Mouse (Mus musculus) heart, postnatal 10 days (tissue): ENCODE results near the gene Olfr557. TPM values are rescaled to one million over a fixed set of nuclear protein-coding genes. Genes with fewer than 3 reads are reported as not detected.
A peak's percentile ranks its signal among the peaks of the same experiment; 100 is the strongest.

Experiments used
- DNase-seq, 2 experiments: peaks; one replicate each; pipeline ENCODE4 v3.0.0; 2021
- intact Hi-C: fragments of 180-260 bp; cut with DNase I; formaldehyde crosslinking; loops from one replicate; pipeline ENCODE4 v1.15.1; 2025
- total RNA-seq, 2 experiments: library from RNA; stranded (reverse); gene quantifications; 2 replicates each; pipeline ENCODE4 v1.2.3; 2021

Olfr557 gene
- not detected for total RNA-seq

GRCm38 (mm10) chr7:102695358-102696125 is at the start of gene Olfr557:
Gene Olfr557, plus strand, starts transcription at chr7:102695910.
- intact Hi-C loops: loop anchor here (10.0 kb wide), 1 partner anchor 219 kb away; the partner anchor contains the start of gene Olfr571
- DNase-seq: peak; percentile 36 to 71

DNA sequence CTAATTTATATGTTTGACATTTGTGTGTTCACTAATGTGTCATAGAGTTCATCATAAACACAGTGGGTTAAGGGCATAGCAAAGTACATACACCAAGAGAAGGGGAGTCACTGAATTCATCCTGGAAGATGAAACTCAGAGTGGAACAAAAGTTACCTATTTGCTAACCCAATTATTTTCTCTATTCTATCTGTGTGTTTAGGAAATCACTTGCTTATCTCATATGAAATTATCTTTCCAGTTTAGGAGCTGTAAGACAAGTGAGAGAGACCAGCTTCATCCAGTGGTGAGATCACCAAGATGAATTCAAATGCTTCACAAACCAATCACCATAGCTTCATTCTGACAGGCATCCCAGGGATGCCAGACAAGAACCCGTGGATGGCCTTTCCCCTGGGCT is 37.2 kb upstream of the Olfr557 start, which contains the start of gene Olfr555:
Gene Olfr555, plus strand, starts transcription at position 301 of the 400 bp plus-strand sequence.
- intact Hi-C loops: no loop called here
- no peak for DNase-seq

DNA sequence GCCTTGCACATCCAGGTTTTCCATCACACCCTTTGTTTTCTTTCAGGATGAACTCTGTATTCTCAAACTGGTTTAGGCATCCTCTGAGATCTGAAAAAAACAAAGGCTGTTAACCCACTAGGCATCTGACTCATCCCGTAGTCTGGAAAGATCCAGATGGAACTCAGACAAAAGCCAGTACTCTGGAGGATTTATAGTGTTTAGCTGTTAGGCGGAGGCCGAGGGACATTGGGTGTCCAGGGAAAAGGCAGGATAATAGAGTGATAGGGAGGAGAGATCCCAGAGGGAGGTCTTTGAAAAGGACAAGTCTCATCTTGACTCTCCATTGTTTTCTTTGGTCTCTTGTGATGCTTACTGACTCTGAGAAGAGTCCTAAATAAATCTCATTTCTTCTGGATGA is 31.1 kb upstream of the Olfr557 start, which contains the start of gene Olfr556:
Gene Olfr556, plus strand, starts transcription at position 301 of the 400 bp plus-strand sequence.
- intact Hi-C loops: loop anchor here (2.0 to 10.0 kb wide), 2 partner anchors 90 to 254 kb away; partner anchors contain the start of genes Olfr560 and Olfr78
- no peak for DNase-seq

GRCm38 (mm10) chr7:102665378-102665777 is 30.3 kb upstream of the Olfr557 start:
- intact Hi-C loops: loop anchor here (2.0 to 10.0 kb wide), 2 partner anchors 89 to 253 kb away; partner anchors contain the start of genes Olfr560 and Olfr78

GRCm38 (mm10) chr7:102676225-102676624 is 19.5 kb upstream of the Olfr557 start:
- intact Hi-C loops: no loop called here
- no peak for DNase-seq

More at GRCm38 (mm10) chr7:102665378-102665777, 30.3 kb upstream of the Olfr557 start:
- peak in 1 of 2 experiments; percentile 26 for DNase-seq

DNA sequence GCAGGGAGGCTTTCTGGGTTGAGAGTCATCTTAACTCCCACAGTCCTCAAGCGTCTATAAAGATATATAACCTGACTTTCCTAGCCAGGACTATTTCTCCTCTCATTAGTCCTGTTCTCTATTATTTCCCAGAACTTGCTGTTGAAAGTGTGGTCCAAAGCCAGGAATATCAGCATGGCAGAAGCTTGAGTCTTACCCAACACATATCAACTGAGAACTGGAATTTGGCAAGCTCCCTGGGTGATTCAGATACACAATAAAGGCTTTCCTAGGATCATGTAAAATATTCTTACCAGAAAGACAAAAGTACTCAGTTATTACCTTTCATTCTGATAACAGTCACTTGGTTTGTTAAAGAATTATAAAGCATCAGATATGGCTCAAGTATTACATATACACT is 13.8 kb upstream of the Olfr557 start:
- intact Hi-C loops: no loop called here
- no peak for DNase-seq

DNA sequence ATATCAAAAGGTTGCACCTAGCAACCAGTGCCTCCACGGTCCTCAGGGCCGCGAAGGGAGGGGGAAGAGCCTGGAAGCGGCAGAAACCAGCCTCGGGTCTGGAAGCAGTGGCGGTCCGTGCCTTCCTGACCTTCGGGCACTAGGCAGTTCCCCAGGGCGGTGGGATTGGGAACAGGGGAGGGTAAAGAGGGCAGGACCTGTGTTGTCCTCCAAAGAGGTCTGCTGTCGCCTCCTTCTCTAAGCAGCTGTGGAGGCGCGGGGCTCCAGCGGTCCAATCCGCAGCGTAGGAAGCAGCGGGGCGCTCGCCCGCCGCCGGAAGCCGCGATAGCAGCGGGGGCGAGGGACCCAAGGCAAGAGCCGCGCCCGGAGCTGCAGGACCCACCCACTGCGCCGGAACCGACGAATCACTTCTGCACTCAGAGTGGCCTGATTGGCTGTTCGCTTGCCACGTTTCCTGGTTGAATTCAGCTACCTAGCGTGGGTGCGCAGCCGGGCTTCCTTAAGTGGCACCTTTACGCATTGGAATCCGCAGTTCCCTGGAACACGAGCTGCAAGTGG is 8.7 kb upstream of the Olfr557 start, which contains the start of gene Trim68:
Gene Trim68, minus strand, starts transcription at position 384 of the 558 bp plus-strand sequence.
- DNase-seq: peak; percentile 92 to 93

GRCm38 (mm10) chr7:102698461-102698860 is 2.8 kb downstream of the Olfr557 start:
- intact Hi-C loops: loop anchor here (10.0 kb wide), 1 partner anchor 216 kb away; the partner anchor contains the start of gene Olfr571

More for the DNA sequence above, 8.7 kb upstream of the Olfr557 start, which contains the start of gene Trim68:
- intact Hi-C loops: no loop called here

GRCm38 (mm10) chr7:102701915-102702314 is 6.2 kb downstream of the Olfr557 start, which contains the start of gene Olfr558:
Gene Olfr558, plus strand, starts transcription at chr7:102702215.
- intact Hi-C loops: no loop called here

More at GRCm38 (mm10) chr7:102698461-102698860, 2.8 kb downstream of the Olfr557 start:
- DNase-seq: no peak

DNA sequence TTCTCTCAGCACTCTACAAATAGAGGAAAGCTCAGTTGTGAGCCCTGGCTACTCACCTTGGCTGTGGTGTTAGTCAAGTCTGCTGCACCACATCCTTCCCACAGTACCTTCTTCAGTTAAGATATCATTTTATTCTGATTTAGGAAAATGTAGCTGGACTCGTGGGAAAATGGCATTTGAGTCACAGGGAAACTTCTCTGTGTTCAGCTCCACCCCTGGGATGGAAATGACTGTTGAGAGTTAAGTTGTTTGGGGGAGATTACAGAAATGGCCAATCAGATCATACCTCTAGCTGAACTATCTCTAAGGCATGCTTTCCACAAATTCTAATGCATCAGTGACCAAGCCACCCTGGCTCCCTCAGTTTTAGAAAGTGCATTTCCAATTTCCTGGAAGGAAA is 23.3 kb downstream of the Olfr557 start, which contains the start of gene Olfr33:
Gene Olfr33, minus strand, starts transcription at position 101 of the 400 bp plus-strand sequence.
- intact Hi-C loops: no loop called here

More at GRCm38 (mm10) chr7:102701915-102702314, 6.2 kb downstream of the Olfr557 start, which contains the start of gene Olfr558:
- no peak for DNase-seq

GRCm38 (mm10) chr7:102727391-102727790 is 31.7 kb downstream of the Olfr557 start, which contains the start of gene Olfr559:
Gene Olfr559, minus strand, starts transcription at chr7:102727491.
- no peak for DNase-seq
- intact Hi-C loops: no loop called here

More for the DNA sequence above, 23.3 kb downstream of the Olfr557 start, which contains the start of gene Olfr33:
- no peak for DNase-seq

DNA sequence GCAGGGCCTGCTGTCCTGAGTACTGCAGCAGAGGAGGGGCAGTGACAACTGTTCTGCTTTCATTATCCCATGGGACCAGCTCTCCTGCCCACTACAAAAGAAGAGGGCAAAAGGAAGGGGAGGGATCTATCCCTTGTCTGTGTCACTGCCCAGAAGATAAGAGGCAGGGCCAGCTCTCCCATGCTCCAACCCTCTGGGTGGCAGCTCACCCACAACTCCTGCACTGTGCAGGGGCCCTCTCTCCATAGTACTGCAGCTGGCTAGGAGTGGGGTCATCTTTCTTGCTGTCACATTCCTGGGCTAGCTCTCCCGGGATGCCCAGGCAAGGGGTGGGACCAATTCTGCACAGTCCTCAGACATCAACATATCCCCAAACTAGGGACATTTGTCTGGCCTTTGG is 38.1 kb downstream of the Olfr557 start:
- no peak for DNase-seq
- intact Hi-C loops: no loop called here

DNA sequence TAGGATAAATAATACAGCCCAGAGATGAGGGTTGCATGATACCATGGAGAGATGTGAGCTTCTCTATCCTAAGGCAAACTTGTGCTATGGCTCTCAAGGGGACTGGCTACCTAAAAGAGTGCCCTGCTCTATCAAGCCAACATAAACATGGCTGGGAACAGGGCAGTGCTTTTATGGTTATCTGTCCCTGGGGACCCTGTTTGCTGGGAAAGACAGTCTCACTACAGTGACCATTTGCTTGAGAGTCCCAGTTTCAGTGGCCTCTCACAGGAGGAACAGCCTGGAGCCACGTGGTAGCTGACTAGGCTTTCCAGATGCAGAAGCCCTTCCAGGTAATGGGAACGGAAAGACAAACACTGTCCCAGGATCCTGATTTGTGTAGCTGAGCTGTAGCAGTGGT is 42.0 kb downstream of the Olfr557 start:
- intact Hi-C loops: no loop called here
- peak; percentile 2 to 8 for DNase-seq

Other genes starting within 250 kb of the Olfr557 start
- not detected for gene Olfr543, start 214.2 kb upstream of the Olfr557 start, total RNA-seq
- gene Olfr544, start 207.6 kb upstream of the Olfr557 start, total RNA-seq: not detected
- not detected for gene Olfr545, start 196.3 kb upstream of the Olfr557 start, total RNA-seq
- gene Olfr547, start 161.2 kb upstream of the Olfr557 start, total RNA-seq: not detected
- not detected for gene Olfr548-ps1, start 155.0 kb upstream of the Olfr557 start, total RNA-seq
- gene Olfr549, start 146.0 kb upstream of the Olfr557 start, total RNA-seq: not detected
- 1 to 10 TPM; 5.2 to 5.7 TPM for gene Trim21, start 130.4 kb upstream of the Olfr557 start, total RNA-seq
- gene Olfr550, start 124.5 kb upstream of the Olfr557 start, total RNA-seq: under 1 TPM in 1 of 2 experiments, not detected in 1; 0.24 TPM
- not detected for gene Olfr551, start 104.0 kb upstream of the Olfr557 start, total RNA-seq
- gene Olfr552, start 98.1 kb upstream of the Olfr557 start, total RNA-seq: under 1 TPM; 0.12 to 0.24 TPM
- not detected for gene Olfr553, start 77.7 kb upstream of the Olfr557 start, total RNA-seq
- gene Olfr554, start 57.5 kb upstream of the Olfr557 start, total RNA-seq: not detected
- gene Olfr555, start 37.1 kb upstream of the Olfr557 start, total RNA-seq: not detected
- not detected for gene Olfr556, start 31.0 kb upstream of the Olfr557 start, total RNA-seq
- gene Trim68, start 8.6 kb upstream of the Olfr557 start, total RNA-seq: 10 to 100 TPM in 1 of 2 experiments, 1 to 10 TPM in 1; 6.9 to 10.6 TPM
- 1 to 10 TPM; 6.2 TPM for gene Olfr558, start 6.3 kb downstream of the Olfr557 start, total RNA-seq
- gene Olfr33, start 23.2 kb downstream of the Olfr557 start, total RNA-seq: not detected
- not detected for gene Olfr559, start 31.6 kb downstream of the Olfr557 start, total RNA-seq
- under 1 TPM; 0.12 to 0.57 TPM for gene Olfr560, start 63.5 kb downstream of the Olfr557 start, total RNA-seq
- 1 to 10 TPM; 2.1 to 2.2 TPM for gene Olfr78, start 63.6 kb downstream of the Olfr557 start, total RNA-seq
- not detected for gene Olfr561, start 75.3 kb downstream of the Olfr557 start, total RNA-seq
- gene Olfr564, start 107.6 kb downstream of the Olfr557 start, total RNA-seq: not detected
- gene Olfr566, start 162.9 kb downstream of the Olfr557 start, total RNA-seq: not detected
- not detected for gene Olfr568, start 181.2 kb downstream of the Olfr557 start, total RNA-seq
- not detected for gene Olfr569, start 195.0 kb downstream of the Olfr557 start, total RNA-seq
- not detected for gene Olfr570, start 198.7 kb downstream of the Olfr557 start, total RNA-seq
- not detected for gene Olfr571, start 221.6 kb downstream of the Olfr557 start, total RNA-seq
- gene Olfr572, start 228.5 kb downstream of the Olfr557 start, total RNA-seq: not detected
- not detected for gene Olfr573-ps1, start 246.7 kb downstream of the Olfr557 start, total RNA-seq